Mouse (Mus musculus) right cerebral cortex, postnatal 25 days (tissue): ENCODE measurements around the gene Amotl1.
A peak's percentile ranks its signal among the peaks of the same experiment; 100 is the strongest.
"Not testable (repeated sequence)": the region's sequence is repeated elsewhere in the genome, so short reads cannot be mapped to it uniquely, and the experiment has no call there.

Source experiments
- DNase-seq: peaks from one replicate; pipeline ENCODE4 v3.0.0; 2022

The Amotl1 gene

GRCm38 (mm10) chr9:14644956-14645355 is at the start of gene Amotl1:
TSS of gene Amotl1 (minus strand) at chr9:14645056.
- DNase-seq = no peak

- DNase-seq = no peak
These were observed 44.7 kb upstream of the Amotl1 start for GRCm38 (mm10) chr9:14689376-14690108.

GRCm38 (mm10) chr9:14684363-14684762 is 39.5 kb upstream of the Amotl1 start:
- no peak for DNase-seq

GRCm38 (mm10) chr9:14682741-14683140 is 37.9 kb upstream of the Amotl1 start:
- DNase-seq = no peak

GRCm38 (mm10) chr9:14680584-14680983 is 35.7 kb upstream of the Amotl1 start:
- no peak for DNase-seq

- no peak for DNase-seq
These were observed 31.1 kb upstream of the Amotl1 start for GRCm38 (mm10) chr9:14675707-14676691.

GRCm38 (mm10) chr9:14674506-14674905 is 29.6 kb upstream of the Amotl1 start:
- peak; percentile 17 for DNase-seq

GRCm38 (mm10) chr9:14673109-14673508 is 28.3 kb upstream of the Amotl1 start:
- no peak for DNase-seq

- DNase-seq = not testable (repeated sequence)
These were observed 27.1 kb upstream of the Amotl1 start for GRCm38 (mm10) chr9:14671965-14672364.

- DNase-seq = no peak
These were observed 23.5 kb upstream of the Amotl1 start for GRCm38 (mm10) chr9:14668382-14668781.

- DNase-seq = no peak
These were observed 21.2 kb upstream of the Amotl1 start for GRCm38 (mm10) chr9:14666071-14666470.

GRCm38 (mm10) chr9:14663591-14663990 is 18.7 kb upstream of the Amotl1 start:
- DNase-seq = no peak

- DNase-seq = no peak
These were observed 18.0 kb upstream of the Amotl1 start for GRCm38 (mm10) chr9:14662876-14663275.

GRCm38 (mm10) chr9:14662138-14662537 is 17.3 kb upstream of the Amotl1 start:
- no peak for DNase-seq

GRCm38 (mm10) chr9:14657926-14658325 is 13.1 kb upstream of the Amotl1 start:
- no peak for DNase-seq

GRCm38 (mm10) chr9:14654010-14654409 is 9.2 kb upstream of the Amotl1 start:
- no peak for DNase-seq

GRCm38 (mm10) chr9:14652761-14653160 is 7.9 kb upstream of the Amotl1 start:
- no peak for DNase-seq

GRCm38 (mm10) chr9:14647849-14648248 is 3.0 kb upstream of the Amotl1 start:
- no peak for DNase-seq

- no peak for DNase-seq
These were observed 1.8 kb upstream of the Amotl1 start for GRCm38 (mm10) chr9:14646641-14647040.

- no peak for DNase-seq
These were observed 1.2 kb upstream of the Amotl1 start for GRCm38 (mm10) chr9:14646061-14646460.

- no peak for DNase-seq
These were observed 1.5 kb downstream of the Amotl1 start for GRCm38 (mm10) chr9:14643328-14643727.

- no peak for DNase-seq
These were observed 2.4 kb downstream of the Amotl1 start for GRCm38 (mm10) chr9:14642251-14643021.
